Mouse (Mus musculus): ENCODE measurements around the gene Atp2b4. TPM values are rescaled to one million over a fixed set of nuclear protein-coding genes. Genes with fewer than 3 reads are reported as not detected.

The Atp2b4 gene
- 8.6 and 10.2 TPM in 2 replicates for polyA plus RNA-seq (2016; fragmentation: Nextera tagmentation; extraction: Ambion mirVana)

DNA sequence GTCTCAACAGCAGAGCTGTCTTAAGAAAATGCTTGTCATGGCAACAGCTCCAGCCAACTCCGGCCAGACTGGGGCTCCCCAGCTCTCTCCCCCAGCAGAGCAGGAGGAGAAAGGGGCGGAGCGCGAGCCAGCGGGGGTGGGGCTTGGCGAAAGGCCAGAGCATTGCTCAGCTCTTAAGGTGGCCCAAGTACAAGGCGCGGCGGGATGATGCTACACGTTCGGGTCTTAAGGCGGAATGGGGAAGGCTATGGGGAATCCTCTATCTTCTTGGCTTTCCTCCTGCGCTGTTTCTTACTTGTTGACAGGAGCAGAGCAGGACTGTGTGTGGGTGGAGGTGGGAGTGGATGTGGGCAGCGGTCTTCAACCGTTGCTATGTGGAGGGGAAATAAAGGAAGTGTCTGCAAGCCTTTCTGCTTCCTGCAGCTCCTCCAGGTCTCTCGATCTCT is at the start of gene Atp2b4:
TSS of gene Atp2b4 (minus strand) at position 94 of the 446 bp plus-strand sequence.
- Histone ChIP-seq H3K4me1 (peaks cover 39% of the 10 kb centered on the region), H3K4me2 (replicated peaks) (peak within 1 kb of the TSS; percentile 94), H3K27me3 (replicated peaks) (no peaks in the 10 kb centered on the region), H3K9ac (peak within 1 kb of the TSS; percentile 60), H3K27ac (no peak within 1 kb of the TSS), H3K36me3 (no peaks in the 10 kb centered on the region), H3K9me3 (no peaks in the 10 kb centered on the region), H3K4me3 (peak within 1 kb of the TSS; percentile 48)
- peak; percentile 86 for ATAC-seq (ENCODE audit: low FRiP score, low read depth)
- 1% methylated on average over 16 of the region's 16 CpGs for WGBS

- Histone ChIP-seq H3K36me3 (no peaks in the 10 kb centered on the region), H3K4me1 (peaks cover 21% of the 10 kb centered on the region), H3K27me3 (replicated peaks) (no peaks in the 10 kb centered on the region), H3K4me2 (replicated peaks) (no peak overlapping the region; the same call in 1 of the 2 replicates), H3K4me3 (no peak overlapping the region), H3K9ac (no peak overlapping the region), H3K9me3 (no peaks in the 10 kb centered on the region), H3K27ac (no peak overlapping the region)
- 12% methylated on average over 9 of the region's 9 CpGs for WGBS
- ATAC-seq (ENCODE audit: low FRiP score, low read depth), result no peak
Measured at GRCm38 (mm10) chr1:133844734-133845133, 43.9 kb upstream of the Atp2b4 start.

DNA sequence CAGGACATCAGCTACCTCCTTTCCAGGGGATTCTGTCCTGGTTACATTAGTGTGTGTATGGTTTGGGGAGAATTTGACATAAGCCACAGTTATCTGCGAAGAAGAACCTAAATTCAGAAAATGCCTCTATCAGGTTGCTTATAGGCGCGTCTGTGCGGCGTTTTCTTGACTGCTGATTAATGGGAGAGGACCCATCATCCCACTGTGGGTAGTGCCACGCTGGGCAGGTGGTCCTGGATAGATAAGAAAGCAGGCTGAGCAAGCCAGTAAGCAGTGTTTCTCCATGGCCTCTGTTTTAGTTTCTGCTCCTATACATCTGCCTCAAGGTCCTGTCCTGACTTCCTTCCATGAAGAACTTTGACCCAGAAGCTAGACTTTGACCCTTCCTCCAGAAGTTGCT is 43.1 kb upstream of the Atp2b4 start:
- H3K36me3 ChIP-seq, result no peaks in the 10 kb centered on the region
- no peak for ATAC-seq (ENCODE audit: low FRiP score, low read depth)
- H3K4me2 ChIP-seq (replicated peaks), result no peak overlapping the region
- H3K9me3 ChIP-seq, result no peaks in the 10 kb centered on the region
- WGBS, result 95% methylated on average over 6 of the region's 6 CpGs
- H3K27me3 ChIP-seq (replicated peaks), result no peaks in the 10 kb centered on the region
- H3K4me3 ChIP-seq, result no peak overlapping the region
- H3K4me1 ChIP-seq, result peaks cover 21% of the 10 kb centered on the region
- H3K27ac ChIP-seq, result no peak overlapping the region
- no peak overlapping the region for H3K9ac ChIP-seq

DNA sequence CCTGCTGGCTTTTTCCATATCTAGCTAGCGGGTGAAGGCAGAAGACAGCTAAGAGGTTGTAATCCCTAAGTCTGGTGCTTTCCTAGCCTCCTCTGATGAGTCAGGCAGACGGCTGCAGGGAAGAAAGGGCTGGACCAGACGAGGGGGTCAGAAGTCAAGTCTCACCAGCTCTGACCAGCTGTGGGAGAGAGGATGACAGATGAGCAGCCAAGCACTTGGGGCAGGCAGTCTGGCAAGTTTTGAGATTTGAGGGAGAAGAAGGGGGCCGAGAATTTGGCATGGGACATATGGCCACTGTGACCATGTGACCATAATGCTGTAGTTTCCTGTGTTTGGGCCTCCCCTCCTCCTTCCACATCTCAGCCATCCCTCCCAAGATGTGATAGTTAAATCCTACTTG is 42.5 kb upstream of the Atp2b4 start:
- Histone ChIP-seq H3K27ac (no peak overlapping the region), H3K9ac (no peak overlapping the region), H3K4me3 (no peak overlapping the region), H3K9me3 (no peaks in the 10 kb centered on the region), H3K27me3 (replicated peaks) (no peaks in the 10 kb centered on the region), H3K4me1 (peaks cover 21% of the 10 kb centered on the region), H3K36me3 (no peaks in the 10 kb centered on the region), H3K4me2 (replicated peaks) (no peak overlapping the region)
- no peak for ATAC-seq (ENCODE audit: low FRiP score, low read depth)
- WGBS, result 41% methylated on average over 4 of the region's 4 CpGs

- Histone ChIP-seq H3K4me3 (no peak overlapping the region), H3K27ac (no peak overlapping the region), H3K4me1 (peaks cover 21% of the 10 kb centered on the region), H3K36me3 (no peaks in the 10 kb centered on the region), H3K4me2 (replicated peaks) (no peak overlapping the region), H3K9ac (no peak overlapping the region), H3K27me3 (replicated peaks) (no peaks in the 10 kb centered on the region), H3K9me3 (no peaks in the 10 kb centered on the region)
- 0 out of 2 replicates have a peak, but pooled peaks have one; percentile 25 for ATAC-seq (ENCODE audit: low FRiP score, low read depth)
- 67% methylated on average over 11 of the region's 11 CpGs for WGBS
Measured at GRCm38 (mm10) chr1:133842074-133842725, 41.4 kb upstream of the Atp2b4 start.

- ATAC-seq (ENCODE audit: low FRiP score, low read depth), result no peak
- Histone ChIP-seq H3K4me2 (replicated peaks) (no peak overlapping the region), H3K9ac (no peak overlapping the region), H3K9me3 (no peaks in the 10 kb centered on the region), H3K4me3 (no peak overlapping the region), H3K27me3 (replicated peaks) (no peaks in the 10 kb centered on the region), H3K27ac (no peak overlapping the region), H3K4me1 (peaks cover 21% of the 10 kb centered on the region), H3K36me3 (no peaks in the 10 kb centered on the region)
- 91% methylated on average over 15 of the region's 15 CpGs for WGBS
Measured at GRCm38 (mm10) chr1:133841171-133841926, 40.5 kb upstream of the Atp2b4 start.

- no peak overlapping the region for H3K9ac ChIP-seq
- H3K4me2 ChIP-seq (replicated peaks), result no peak overlapping the region
- H3K36me3 ChIP-seq, result no peaks in the 10 kb centered on the region
- H3K9me3 ChIP-seq, result no peaks in the 10 kb centered on the region
- no peak overlapping the region for H3K4me3 ChIP-seq
- H3K27me3 ChIP-seq (replicated peaks), result no peaks in the 10 kb centered on the region
- no peak overlapping the region for H3K27ac ChIP-seq
- 41% methylated on average over 12 of the region's 12 CpGs for whole genome bisulfite sequencing
- ATAC-seq (ENCODE audit: low FRiP score, low read depth), result no peak
- H3K4me1 ChIP-seq, result peaks cover 21% of the 10 kb centered on the region
Measured at GRCm38 (mm10) chr1:133840530-133840929, 39.7 kb upstream of the Atp2b4 start.

GRCm38 (mm10) chr1:133834309-133834708 is 33.5 kb upstream of the Atp2b4 start:
- Histone ChIP-seq H3K4me1 (no peaks in the 10 kb centered on the region), H3K4me2 (replicated peaks) (no peak overlapping the region), H3K9me3 (no peaks in the 10 kb centered on the region), H3K36me3 (no peaks in the 10 kb centered on the region), H3K27me3 (replicated peaks) (no peaks in the 10 kb centered on the region), H3K4me3 (no peak overlapping the region), H3K27ac (no peak overlapping the region), H3K9ac (no peak overlapping the region)
- no peak for ATAC-seq (ENCODE audit: low FRiP score, low read depth)
- 77% methylated on average over 6 of the region's 6 CpGs for WGBS

GRCm38 (mm10) chr1:133832781-133833180 is 31.9 kb upstream of the Atp2b4 start:
- H3K4me2 ChIP-seq (replicated peaks), result no peak overlapping the region
- H3K4me3 ChIP-seq, result no peak overlapping the region
- ATAC-seq (ENCODE audit: low FRiP score, low read depth), result no peak
- WGBS, result 58% methylated on average over 5 of the region's 5 CpGs
- no peaks in the 10 kb centered on the region for H3K9me3 ChIP-seq
- H3K4me1 ChIP-seq, result no peaks in the 10 kb centered on the region
- H3K27me3 ChIP-seq (replicated peaks), result no peaks in the 10 kb centered on the region
- no peaks in the 10 kb centered on the region for H3K36me3 ChIP-seq
- no peak overlapping the region for H3K27ac ChIP-seq
- no peak overlapping the region for H3K9ac ChIP-seq

DNA sequence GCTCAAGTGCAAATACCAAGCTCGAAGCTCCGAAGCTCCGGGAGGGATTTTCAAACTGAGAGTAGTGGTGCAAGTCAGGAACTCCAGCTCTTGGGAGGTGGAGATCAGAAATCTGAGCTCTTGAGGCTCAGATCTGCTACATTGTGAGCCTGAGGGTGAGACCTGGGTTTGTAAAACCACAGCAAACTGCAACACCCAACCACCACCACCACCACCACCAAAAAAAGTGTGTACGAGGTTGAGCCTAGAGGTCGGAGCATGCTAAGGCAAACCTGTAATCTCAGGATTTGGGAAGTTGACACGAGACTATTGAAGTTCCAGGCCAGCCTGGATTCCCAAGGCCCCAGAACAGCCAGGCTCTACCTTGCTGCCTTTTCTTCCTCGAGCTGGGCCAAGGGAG is 25.4 kb upstream of the Atp2b4 start:
- no peak overlapping the region for H3K9ac ChIP-seq
- H3K36me3 ChIP-seq, result no peaks in the 10 kb centered on the region
- H3K27ac ChIP-seq, result no peak overlapping the region
- no peak overlapping the region for H3K4me3 ChIP-seq
- 82% methylated on average over 7 of the region's 7 CpGs for WGBS
- peaks cover 15% of the 10 kb centered on the region for H3K4me1 ChIP-seq
- H3K9me3 ChIP-seq, result no peaks in the 10 kb centered on the region
- 0 out of 2 replicates have a peak, but pooled peaks cover 2% of the 10 kb centered on the region for H3K27me3 ChIP-seq (replicated peaks)
- no peak overlapping the region for H3K4me2 ChIP-seq (replicated peaks)
- no peak for ATAC-seq (ENCODE audit: low FRiP score, low read depth)

- Histone ChIP-seq H3K36me3 (no peaks in the 10 kb centered on the region), H3K27ac (peak overlapping the region; percentile 16; the same call in 1 of the 2 replicates), H3K4me1 (peaks cover 15% of the 10 kb centered on the region), H3K9me3 (no peaks in the 10 kb centered on the region), H3K4me3 (no peak overlapping the region), H3K9ac (no peak overlapping the region), H3K4me2 (replicated peaks) (peak overlapping the region; percentile 30; the same call in 1 of the 2 replicates), H3K27me3 (replicated peaks) (0 out of 2 replicates have a peak, but pooled peaks cover 2% of the 10 kb centered on the region)
- peak; percentile 69 for ATAC-seq (ENCODE audit: low FRiP score, low read depth)
- WGBS, result 8% methylated on average over 8 of the region's 8 CpGs
Measured at GRCm38 (mm10) chr1:133825543-133825942, 24.7 kb upstream of the Atp2b4 start.

GRCm38 (mm10) chr1:133825140-133825539 is 24.3 kb upstream of the Atp2b4 start:
- no peaks in the 10 kb centered on the region for H3K9me3 ChIP-seq
- peaks cover 15% of the 10 kb centered on the region for H3K4me1 ChIP-seq
- 0 out of 2 replicates have a peak, but pooled peaks cover 2% of the 10 kb centered on the region for H3K27me3 ChIP-seq (replicated peaks)
- WGBS, result 56% methylated on average over 2 of the region's 2 CpGs
- H3K27ac ChIP-seq, result peak overlapping the region; percentile 16; the same call in 1 of the 2 replicates
- no peak overlapping the region for H3K4me3 ChIP-seq
- H3K36me3 ChIP-seq, result no peaks in the 10 kb centered on the region
- no peak overlapping the region for H3K4me2 ChIP-seq (replicated peaks)
- H3K9ac ChIP-seq, result no peak overlapping the region
- ATAC-seq (ENCODE audit: low FRiP score, low read depth), result peak; percentile 62

Measured in neural tube, embryonic 12.5 days (tissue).